ENCODE assay signal across 8 mouse cellular contexts in genomic region chr5:34336097-34336774, GRCm38 (mm10). TPM values are rescaled to one million over a fixed set of nuclear protein-coding genes. Genes with fewer than 3 reads are reported as not detected.
DNase-seq lines count a peak whose midpoint lies in the region; ATAC-seq and TF ChIP-seq lines count a peak whose summit lies in the region.

TSS of gene Rnf4 (plus strand) at chr5:34336289.

- no peaks in the 10 kb centered on the region for H3K9me3 ChIP-seq in G1E (replicated peaks)
- no peaks in the 10 kb centered on the region for H3K9me3 ChIP-seq in forebrain, embryonic 16.5 days (ENCODE audit: control insufficient read depth, low read length)
- no peaks in the 10 kb centered on the region for H3K9me3 ChIP-seq in lung, embryonic 14.5 days (ENCODE audit: low read depth, low read length)

- WGBS in forebrain, embryonic 16.5 days, result under 1% methylated on average over 67 of the region's 67 CpGs
- under 1% methylated on average over 58 of the region's 67 CpGs for WGBS in lung, embryonic 14.5 days
- WGBS in olfactory bulb, adult 2 months, result under 1% methylated on average over 67 of the region's 67 CpGs
- WGBS in thymus, adult 2 months, result under 1% methylated on average over 67 of the region's 67 CpGs

- intact Hi-C loops in heart, postnatal 36 days (cut with DNase I), result loop anchor here (2.0 kb wide), 1 partner anchor 33 kb away; the partner anchor contains the start of gene Fam193a

- peaks cover 33% of the 10 kb centered on the region for H3K36me3 ChIP-seq in G1E (replicated peaks)
- H3K36me3 ChIP-seq in forebrain, embryonic 16.5 days (ENCODE audit: control insufficient read depth, insufficient read depth), result 0 out of 2 replicates have a peak, but pooled peaks cover 2% of the 10 kb centered on the region
- no peaks in the 10 kb centered on the region for H3K36me3 ChIP-seq in lung, embryonic 14.5 days (ENCODE audit: insufficient read depth)
- no peaks in the 10 kb centered on the region for H3K36me3 ChIP-seq in thymus, adult 2 months (ENCODE audit: control insufficient read depth, insufficient read depth, low read length)

- peak; percentile 98 for DNase-seq in G1E (ENCODE audit: low spot score)
- peak; percentile 97 to 98 for DNase-seq in cerebellum, adult 18-20 months
- DNase-seq in heart, postnatal 36 days, result peak; percentile 98
- DNase-seq in layer of hippocampus, adult 2 months (ENCODE audit: low spot score in 2 of 2), result peak; percentile 98
- DNase-seq in lung, embryonic 14.5 days, result peak; percentile 99
- DNase-seq in thymus, adult 2 months, result peak; percentile 99

- no peak for TF ChIP-seq CTCF in G1E (IDR thresholded peaks at IDR 0.05; ENCODE audit: low read depth, low read length)
- TF ChIP-seq CTCF in layer of hippocampus, adult 2 months (conservative IDR thresholded peaks at IDR 0.05), result no peak
- no peak for TF ChIP-seq CTCF in lung, embryonic 14.5 days (IDR thresholded peaks at IDR 0.05; ENCODE audit: low read depth)
- no peak for TF ChIP-seq CTCF in olfactory bulb, adult 2 months (IDR thresholded peaks at IDR 0.05; ENCODE audit: insufficient read depth, low read depth, low read length)
- peak; percentile 18; the same call in 1 of the 2 replicates for TF ChIP-seq CTCF in thymus, adult 2 months (IDR thresholded peaks at IDR 0.05; ENCODE audit: borderline replicate concordance, control insufficient read depth, extremely low read depth, insufficient read depth, low read length, poor library complexity)

- peak; percentile 77 for TF ChIP-seq POLR2A in olfactory bulb, adult 2 months (IDR thresholded peaks at IDR 0.05; ENCODE audit: insufficient read depth, low read depth, low read length)
- TF ChIP-seq POLR2A in thymus, adult 2 months (IDR thresholded peaks at IDR 0.05; ENCODE audit: control insufficient read depth, extremely low read depth, insufficient read depth, low read length, poor library complexity), result peak; percentile 87

- peak within 1 kb of the TSS; percentile 87 for H3K27ac ChIP-seq in forebrain, embryonic 16.5 days (ENCODE audit: low read length)
- H3K27ac ChIP-seq in layer of hippocampus, adult 2 months, result peak within 1 kb of the TSS; percentile 95
- peak within 1 kb of the TSS; percentile 99 for H3K27ac ChIP-seq in lung, embryonic 14.5 days (ENCODE audit: low read depth)
- H3K27ac ChIP-seq in olfactory bulb, adult 2 months (ENCODE audit: insufficient read depth, low read depth, low read length), result peak within 1 kb of the TSS; percentile 76
- peak within 1 kb of the TSS; percentile 70 for H3K27ac ChIP-seq in thymus, adult 2 months (ENCODE audit: control insufficient read depth, insufficient read depth, low read length)

- H3K27me3 ChIP-seq in G1E (ENCODE audit: insufficient read depth, low read length), result no peaks in the 10 kb centered on the region
- no peaks in the 10 kb centered on the region for H3K27me3 ChIP-seq in forebrain, embryonic 16.5 days (replicated peaks; ENCODE audit: control insufficient read depth, insufficient read depth, low read length)
- no peaks in the 10 kb centered on the region for H3K27me3 ChIP-seq in lung, embryonic 14.5 days (ENCODE audit: insufficient read depth, low read length)
- H3K27me3 ChIP-seq in thymus, adult 2 months (ENCODE audit: control insufficient read depth, insufficient read depth, low read length), result no peaks in the 10 kb centered on the region

- H3K4me2 ChIP-seq in forebrain, embryonic 16.5 days (ENCODE audit: low read length), result peak within 1 kb of the TSS; percentile 88
- H3K4me2 ChIP-seq in lung, embryonic 14.5 days, result peak within 1 kb of the TSS; percentile 92

- H3K4me1 ChIP-seq in G1E (ENCODE audit: insufficient read depth, low read depth, low read length), result peaks cover 41% of the 10 kb centered on the region
- peaks cover 18% of the 10 kb centered on the region for H3K4me1 ChIP-seq in forebrain, embryonic 16.5 days (replicated peaks; ENCODE audit: control insufficient read depth, insufficient read depth, low read length)
- peaks cover 7% of the 10 kb centered on the region; the same call in 1 of the 2 replicates for H3K4me1 ChIP-seq in lung, embryonic 14.5 days (ENCODE audit: insufficient read depth)
- H3K4me1 ChIP-seq in olfactory bulb, adult 2 months (ENCODE audit: control insufficient read depth, insufficient read depth, low read length), result peaks cover 9% of the 10 kb centered on the region
- H3K4me1 ChIP-seq in thymus, adult 2 months (replicated peaks; ENCODE audit: control insufficient read depth, insufficient read depth, low read length), result peaks cover 6% of the 10 kb centered on the region

- peak within 1 kb of the TSS; percentile 94 for H3K4me3 ChIP-seq in G1E (ENCODE audit: low read depth, low read length)
- peak within 1 kb of the TSS; percentile 60 for H3K4me3 ChIP-seq in forebrain, embryonic 16.5 days (replicated peaks; ENCODE audit: low read length)
- H3K4me3 ChIP-seq in layer of hippocampus, adult 2 months, result peak within 1 kb of the TSS; percentile 97
- H3K4me3 ChIP-seq in lung, embryonic 14.5 days (ENCODE audit: low read depth, low read length), result peak within 1 kb of the TSS; percentile 99
- H3K4me3 ChIP-seq in olfactory bulb, adult 2 months (ENCODE audit: insufficient read depth, low read depth, low read length), result peak within 1 kb of the TSS; percentile 72
- peak within 1 kb of the TSS; percentile 77 for H3K4me3 ChIP-seq in thymus, adult 2 months (ENCODE audit: control insufficient read depth, insufficient read depth, low read length)

- peak within 1 kb of the TSS; percentile 83 for H3K9ac ChIP-seq in forebrain, embryonic 16.5 days (replicated peaks; ENCODE audit: low read depth, low read length)
- peak within 1 kb of the TSS; percentile 99 for H3K9ac ChIP-seq in lung, embryonic 14.5 days

- ATAC-seq in G1E (ENCODE audit: extremely low read depth, insufficient number of reproducible peaks, low FRiP score, poor library complexity, severe bottlenecking), result peak; percentile 89
- ATAC-seq in forebrain, embryonic 16.5 days, result peak; percentile 98
- ATAC-seq in lung, embryonic 14.5 days (ENCODE audit: insufficient read depth), result peak; percentile 97

RNA-seq across cellular contexts. Expression of gene Rnf4, which starts in this region (rescaled TPM):
- total RNA-seq in G1E (2014; fragmentation: Nextera tagmentation), result 196 and 202 TPM in 2 replicates
- total RNA-seq in G1E (2017), result 161 TPM in 2 replicates
- polyA plus RNA-seq in G1E (2012), result 32.0 and 41.8 TPM in 2 replicates
- 150 and 153 TPM in 2 replicates for polyA plus RNA-seq in forebrain, embryonic 16.5 days (2015; fragmentation: Nextera tagmentation; extraction: Ambion mirVana)
- total RNA-seq in heart, postnatal 36 days (2021), result 10 to 100 TPM; 31.0 to 31.7 TPM
- 10 to 100 TPM; 80.5 to 81.0 TPM for total RNA-seq in layer of hippocampus, adult 2 months (2021)
- polyA plus RNA-seq in lung, embryonic 14.5 days (2014; fragmentation: Nextera tagmentation; extraction: Ambion mirVana), result 196 and 198 TPM in 2 replicates
- polyA plus RNA-seq in olfactory bulb, adult 2 months (2012; ENCODE audit: insufficient read depth, insufficient read length, low replicate concordance, missing spikeins), result 159 TPM in 1 of 2 replicates, not detected in the other
- polyA plus RNA-seq in thymus, adult 2 months (2012; rRNA removed), result 110 and 125 TPM in 2 replicates

Comparison
In these comparisons a context has a peak if more than half of its experiments do, and no peak if none do; other contexts are left out.
1. Peak in every context shown above with its lines: DNase-seq, ATAC-seq, H3K4me3 ChIP-seq and H3K27ac ChIP-seq.